Mouse (Mus musculus) forebrain, postnatal 0 days (tissue): ENCODE results near the gene Syn3. TPM values are rescaled to one million over a fixed set of nuclear protein-coding genes. Genes with fewer than 3 reads are reported as not detected.
A peak's percentile ranks its signal among the peaks of the same experiment; 100 is the strongest.

Experiments
- ATAC-seq: fragments of 200-750 bp; cut with Nextera tagmentation; 2 replicates; pipeline ENCODE4 v1.8.0; 2017; ENCODE audit warnings: mild to moderate bottlenecking, moderate library complexity
- DNase-seq: peaks from one replicate; pipeline ENCODE4 v3.0.0-alpha.2; 2015
- H3K27ac ChIP-seq: fragments of 300-500 bp; sonication (generic); 2 replicates; pipeline ENCODE4 v1.5.1; 2014; ENCODE audit warnings: low read depth, mild to moderate bottlenecking, antibody characterized with exemption, low read length, moderate library complexity, mixed read lengths
- H3K27me3 ChIP-seq: fragments of 300-500 bp; sonication (generic); 2 replicates; pipeline ENCODE4 v1.6.1; 2014; ENCODE audit warnings: mild to moderate bottlenecking, low read length, mixed read lengths; ENCODE audit not compliant: insufficient read depth
- H3K36me3 ChIP-seq: fragments of 300-500 bp; sonication (generic); 2 replicates; pipeline ENCODE4 v1.6.1; 2014; ENCODE audit warnings: mild to moderate bottlenecking, moderate library complexity; ENCODE audit not compliant: insufficient read depth
- H3K4me1 ChIP-seq: fragments of 300-500 bp; sonication (generic); 2 replicates; pipeline ENCODE4 v1.6.1; 2014; ENCODE audit warnings: antibody characterized with exemption; ENCODE audit not compliant: insufficient read depth
- H3K4me2 ChIP-seq: fragments of 300-500 bp; sonication (generic); 2 replicates; pipeline ENCODE4 v1.6.1; 2014; ENCODE audit warnings: low read depth, mild to moderate bottlenecking, moderate library complexity
- H3K4me3 ChIP-seq: fragments of 300-500 bp; sonication (generic); 2 replicates; pipeline ENCODE4 v1.5.1; 2014; ENCODE audit warnings: low read depth, low read length, mixed read lengths
- H3K9ac ChIP-seq: fragments of 300-500 bp; sonication (generic); 2 replicates; pipeline ENCODE4 v1.6.1; 2014; ENCODE audit warnings: mild to moderate bottlenecking
- H3K9me3 ChIP-seq: fragments of 300-500 bp; sonication (generic); 2 replicates; pipeline ENCODE4 v1.6.1; 2016; ENCODE audit warnings: low read length
- CTCF ChIP-seq: sonication (generic); IDR thresholded peaks from 2 replicates; pipeline ENCODE4 v1.5.1; 2016; ENCODE audit warnings: antibody characterized with exemption, control low read depth, low read depth
- WGBS: fragments of 180-500 bp; shearing (Covaris S2); extraction: QIAGEN DNeasy Blood & Tissue Kit; methylation state at CpG from one replicate; pipeline ENCODE4 v1.1.7; 2014; 5-methylcytosine and 5-hydroxymethylcytosine counted together
- polyA plus RNA-seq: library from polyadenylated mRNA; unstranded; fragments of >200 nt; fragmentation: Nextera tagmentation; extraction: Ambion mirVana; gene quantifications from 2 replicates; pipeline ENCODE4 v1.2.1, GENCODE M21; 2015
- total RNA-seq: library from RNA; depleted of rRNA; stranded (reverse); fragments of >200 nt; gene quantifications from 2 replicates; pipeline ENCODE4 v1.2.3, GENCODE M21; 2014

Gene Syn3
- total and polyA plus RNA-seq, 2 experiments from 2014 or later = 16.4 to 47.6 TPM

- no peaks in the 10 kb centered on the region; the same call in 1 of the 2 replicates for H3K36me3 ChIP-seq
- DNase-seq (no peak), ATAC-seq (no peak; the same call in 1 of the 2 replicates)
- no peak overlapping the region for H3K9ac ChIP-seq
- H3K4me3 ChIP-seq = no peak overlapping the region
- no peaks in the 10 kb centered on the region for H3K9me3 ChIP-seq
- 47% methylated on average over 2 of the region's 2 CpGs for WGBS
- TF ChIP-seq CTCF = no peak
- H3K4me1 ChIP-seq = no peaks in the 10 kb centered on the region
- H3K27me3 ChIP-seq = no peaks in the 10 kb centered on the region
- no peak overlapping the region for H3K4me2 ChIP-seq
- peak overlapping the region; percentile 15; the same call in 1 of the 2 replicates for H3K27ac ChIP-seq
Observed at GRCm38 (mm10) chr10:86359208-86359607, 139.5 kb downstream of the Syn3 start.

- ATAC-seq = no peak
Observed at GRCm38 (mm10) chr10:86358307-86358975, 140.3 kb downstream of the Syn3 start.

GRCm38 (mm10) chr10:86356819-86357563, 141.7 kb downstream of the Syn3 start:
- WGBS = 62% methylated on average over 5 of the region's 5 CpGs
- DNase-seq = no peak
- no peaks in the 10 kb centered on the region for H3K4me1 ChIP-seq

More at GRCm38 (mm10) chr10:86358307-86358975, 140.3 kb downstream of the Syn3 start:
- no peak for DNase-seq
- Histone ChIP-seq H3K4me3 (no peak overlapping the region), H3K36me3 (peaks cover 2% of the 10 kb centered on the region; the same call in 1 of the 2 replicates), H3K4me1 (no peaks in the 10 kb centered on the region), H3K9me3 (no peaks in the 10 kb centered on the region), H3K27me3 (no peaks in the 10 kb centered on the region), H3K9ac (no peak overlapping the region), H3K27ac (peak overlapping the region; percentile 15; the same call in 1 of the 2 replicates), H3K4me2 (no peak overlapping the region)
- WGBS = 68% methylated on average over 7 of the region's 7 CpGs
- TF ChIP-seq CTCF = no peak

GRCm38 (mm10) chr10:86352521-86352920, 146.2 kb downstream of the Syn3 start:
- peaks cover 24% of the 10 kb centered on the region for H3K36me3 ChIP-seq
- H3K27me3 ChIP-seq = no peaks in the 10 kb centered on the region
- H3K4me3 ChIP-seq = no peak overlapping the region
- H3K9ac ChIP-seq = no peak overlapping the region
- DNase-seq = no peak
- H3K9me3 ChIP-seq = no peaks in the 10 kb centered on the region
- TF ChIP-seq CTCF = no peak
- H3K4me1 ChIP-seq = no peaks in the 10 kb centered on the region
- H3K27ac ChIP-seq = no peak overlapping the region
- ATAC-seq = no peak
- H3K4me2 ChIP-seq = no peak overlapping the region
- 91% methylated on average over 3 of the region's 3 CpGs for WGBS

More at GRCm38 (mm10) chr10:86356819-86357563, 141.7 kb downstream of the Syn3 start:
- H3K4me3 ChIP-seq = no peak overlapping the region
- H3K4me2 ChIP-seq = no peak overlapping the region
- peaks cover 11% of the 10 kb centered on the region; the same call in 1 of the 2 replicates for H3K36me3 ChIP-seq
- no peaks in the 10 kb centered on the region for H3K9me3 ChIP-seq
- peak; percentile 55 for TF ChIP-seq CTCF
- ATAC-seq = no peak
- H3K9ac ChIP-seq = no peak overlapping the region
- H3K27ac ChIP-seq = no peak overlapping the region
- H3K27me3 ChIP-seq = no peaks in the 10 kb centered on the region

- H3K4me1 ChIP-seq = no peaks in the 10 kb centered on the region
- H3K4me3 ChIP-seq = no peak overlapping the region
- H3K27me3 ChIP-seq = no peaks in the 10 kb centered on the region
- ATAC-seq (no peak), DNase-seq (no peak)
- no peak overlapping the region for H3K27ac ChIP-seq
- peaks cover 24% of the 10 kb centered on the region for H3K36me3 ChIP-seq
- TF ChIP-seq CTCF = no peak
- no peak overlapping the region for H3K9ac ChIP-seq
- no peaks in the 10 kb centered on the region for H3K9me3 ChIP-seq
- WGBS = 76% methylated on average over 2 of the region's 2 CpGs
- no peak overlapping the region for H3K4me2 ChIP-seq
Observed at GRCm38 (mm10) chr10:86351287-86351686, 147.4 kb downstream of the Syn3 start.

- ATAC-seq (no peak), DNase-seq (no peak)
- H3K27me3 ChIP-seq = no peaks in the 10 kb centered on the region
- H3K9ac ChIP-seq = no peak overlapping the region
- H3K27ac ChIP-seq = no peak overlapping the region
- WGBS = 51% methylated on average over 3 of the region's 3 CpGs
- H3K4me1 ChIP-seq = no peaks in the 10 kb centered on the region
- no peaks in the 10 kb centered on the region for H3K9me3 ChIP-seq
- no peak for TF ChIP-seq CTCF
- no peak overlapping the region for H3K4me2 ChIP-seq
- peaks cover 19% of the 10 kb centered on the region for H3K36me3 ChIP-seq
- no peak overlapping the region for H3K4me3 ChIP-seq
Observed at GRCm38 (mm10) chr10:86346235-86346840, 152.4 kb downstream of the Syn3 start.
